Mouse (Mus musculus): Measurements from ENCODE around the gene Cpeb3. TPM values are rescaled to one million over a fixed set of nuclear protein-coding genes. Genes with fewer than 3 reads are reported as not detected.

Cpeb3 gene
- polyA plus RNA-seq (2014; fragmentation: Illumina TruSeq; extraction: RNeasy Lipid Tissue Mini Kit (QIAGEN cat#74804); ENCODE audit: low read depth, low replicate concordance): 69.3 TPM

GRCm38 (mm10) chr19:37208176-37208755 is at the start of gene Cpeb3:
Gene Cpeb3, minus strand, starts transcription at chr19:37208601.

GRCm38 (mm10) chr19:37207303-37208175 is 862 bp downstream of the Cpeb3 start, which contains the start of gene March5:
Gene March5, plus strand, starts transcription at chr19:37207543.

Other genes starting within 250 kb of the Cpeb3 start
- gene March5, start 1.1 kb downstream of the Cpeb3 start, polyA plus RNA-seq (2014; fragmentation: Illumina TruSeq; extraction: RNeasy Lipid Tissue Mini Kit (QIAGEN cat#74804); ENCODE audit: low read depth, low replicate concordance): 86.2 TPM
- gene Ide, start 129.3 kb upstream of the Cpeb3 start, polyA plus RNA-seq (2014; fragmentation: Illumina TruSeq; extraction: RNeasy Lipid Tissue Mini Kit (QIAGEN cat#74804); ENCODE audit: low read depth, low replicate concordance): 44.9 TPM
- gene Kif11, start 167.8 kb upstream of the Cpeb3 start, polyA plus RNA-seq (2014; fragmentation: Illumina TruSeq; extraction: RNeasy Lipid Tissue Mini Kit (QIAGEN cat#74804); ENCODE audit: low read depth, low replicate concordance): 0.55 TPM
- 3.9 TPM for gene Hhex, start 226.2 kb upstream of the Cpeb3 start, polyA plus RNA-seq (2014; fragmentation: Illumina TruSeq; extraction: RNeasy Lipid Tissue Mini Kit (QIAGEN cat#74804); ENCODE audit: low read depth, low replicate concordance)